Mouse (Mus musculus): ENCODE results near the gene Kansl3.

DNA sequence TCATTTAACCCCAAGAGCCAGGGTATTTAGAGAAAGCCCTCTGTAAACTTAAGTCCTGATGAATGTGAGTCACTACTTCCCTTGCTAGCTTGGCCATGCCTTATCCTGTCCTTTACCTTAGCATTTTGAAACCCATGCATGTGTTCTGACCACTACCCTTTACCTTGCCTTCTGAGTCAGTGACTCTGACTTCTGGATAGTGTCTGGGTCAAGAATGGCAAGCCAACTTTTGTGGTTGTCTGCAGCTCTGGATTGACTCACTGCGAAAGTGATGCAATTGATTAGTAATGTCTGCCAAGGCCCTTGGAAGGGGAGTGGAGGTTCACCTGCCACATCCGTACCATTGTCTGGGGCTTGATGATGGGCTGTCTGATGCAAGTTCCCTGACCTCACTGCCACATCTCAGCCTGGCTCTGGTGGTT lies 43.1 kb downstream of the Kansl3 start:
- TF ChIP-seq CTCF (IDR thresholded peaks at IDR 0.05; ENCODE audit: low read depth) (no peak), EP300 (optimal IDR thresholded peaks at IDR 0.05) (no peak)

Measured in stomach, postnatal 0 days (tissue).